Mouse (Mus musculus): Measurements from ENCODE around the gene Gzmm.

The Gzmm gene

DNA sequence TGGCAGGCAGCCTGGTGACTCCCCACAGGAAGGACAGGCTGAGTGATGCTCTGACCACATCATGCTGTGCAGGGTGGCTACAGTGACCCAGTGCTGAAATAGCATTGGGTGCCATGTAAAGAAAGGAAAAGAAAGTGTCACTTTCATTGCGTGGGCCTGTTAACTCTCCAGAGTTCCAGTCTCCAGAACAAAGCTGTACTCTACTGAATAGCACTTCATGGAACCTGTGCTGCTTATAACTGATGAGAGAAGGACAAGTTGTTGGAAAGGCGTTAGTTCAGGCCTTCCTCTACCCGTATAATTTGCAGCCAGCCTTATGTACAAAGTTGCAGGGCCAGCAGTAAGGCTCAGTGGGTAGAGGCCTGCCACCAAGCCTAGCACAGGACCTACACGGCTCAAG is at the start of gene Gzmm:
TSS of gene Gzmm (plus strand) at position 301 of the 400 bp plus-strand sequence.
- no peak for DNase-seq

DNA sequence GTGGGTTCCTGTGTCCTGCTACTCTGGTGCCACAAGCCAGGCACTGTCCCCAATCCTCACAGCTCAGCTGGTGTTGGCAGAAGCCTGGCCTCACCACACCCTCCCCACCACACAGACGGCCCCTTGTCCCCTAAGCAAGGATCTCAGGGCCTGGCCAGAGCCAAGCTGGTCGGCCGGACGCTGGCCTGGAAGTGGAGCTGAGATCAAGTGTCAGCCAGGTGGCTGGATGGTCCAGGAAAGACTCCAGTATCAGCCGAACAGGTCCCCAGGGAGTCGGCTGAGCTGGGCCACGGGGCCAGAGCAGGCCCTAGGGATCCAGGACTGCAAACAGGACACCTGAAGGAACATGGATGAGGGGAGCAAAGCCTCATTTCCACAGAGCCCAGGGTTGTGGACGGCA is 43.1 kb upstream of the Gzmm start, which contains the start of gene Odf3l2:
TSS of gene Odf3l2 (minus strand) at position 28 of the 400 bp plus-strand sequence.
- DNase-seq: no peak

GRCm38 (mm10) chr10:79649070-79649751 is 39.6 kb upstream of the Gzmm start:
- peak; percentile 93 for DNase-seq

DNA sequence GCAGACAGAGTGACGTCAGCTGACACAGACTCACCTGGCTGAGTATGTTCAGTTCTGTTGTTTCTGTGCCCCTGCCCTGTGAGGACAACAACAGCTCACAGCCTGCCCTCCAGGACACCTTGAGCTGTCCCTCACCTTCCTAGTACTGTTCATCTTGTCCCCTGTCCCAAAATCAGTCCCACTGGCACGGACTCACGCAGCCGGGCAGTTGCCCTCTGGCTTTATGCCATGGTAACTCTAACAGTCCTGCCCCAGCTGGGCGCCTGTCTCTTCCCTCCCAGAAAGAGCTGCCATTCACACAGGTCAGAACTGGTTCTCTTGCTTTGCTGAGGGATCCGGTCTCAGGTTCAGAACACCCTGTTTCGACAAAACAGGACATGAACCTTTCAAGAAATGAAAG is 36.0 kb upstream of the Gzmm start:
- DNase-seq: peak; percentile 94

- no peak for DNase-seq
Observed at GRCm38 (mm10) chr10:79654946-79655395, 33.8 kb upstream of the Gzmm start.

GRCm38 (mm10) chr10:79658829-79659228 is 30.0 kb upstream of the Gzmm start:
- no peak for DNase-seq

DNA sequence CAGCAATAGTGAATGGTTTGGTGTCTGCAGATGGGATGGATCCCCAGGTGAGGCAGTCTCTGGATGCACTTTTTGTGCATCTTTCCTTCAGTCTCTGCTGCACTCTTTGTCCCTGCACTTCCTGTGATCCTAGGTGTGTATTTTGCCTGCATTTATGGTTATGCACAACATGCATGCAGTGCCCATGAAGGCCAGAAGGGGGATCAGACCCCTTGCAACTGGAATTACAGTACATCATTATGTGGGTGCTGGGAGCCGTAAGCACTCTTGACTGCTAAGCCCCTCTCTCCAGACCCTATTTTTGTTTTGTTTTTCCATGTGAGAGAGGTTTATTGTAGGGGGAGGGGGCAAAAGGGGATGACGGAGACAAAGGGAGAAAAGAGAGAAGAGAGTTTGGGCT is 28.5 kb upstream of the Gzmm start:
- DNase-seq: no peak

DNA sequence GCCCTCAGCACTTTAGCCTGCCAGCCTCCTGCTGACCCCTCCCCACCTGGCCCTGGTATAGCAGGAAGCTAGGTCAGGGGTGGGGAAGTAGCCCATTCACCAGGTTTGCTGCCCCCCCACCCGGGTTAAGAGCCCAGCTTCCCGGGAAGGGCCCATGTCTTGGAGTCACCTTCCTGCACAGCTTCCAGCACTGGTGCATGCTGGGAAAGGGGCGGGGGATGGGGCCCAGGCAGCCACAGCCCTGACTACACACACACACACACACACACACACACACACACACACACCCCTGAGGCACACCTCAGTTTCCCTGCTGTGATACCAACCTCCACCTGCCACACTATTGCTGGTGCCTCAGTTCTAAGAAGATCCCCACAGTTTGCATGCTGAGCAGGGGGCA is 27.0 kb upstream of the Gzmm start:
- peak; percentile 85 for DNase-seq

GRCm38 (mm10) chr10:79664131-79664665 is 24.6 kb upstream of the Gzmm start, which contains the start of gene Madcam1:
Madcam1 (plus strand) TSS chr10:79664559.
- peak; percentile 93 for DNase-seq

DNA sequence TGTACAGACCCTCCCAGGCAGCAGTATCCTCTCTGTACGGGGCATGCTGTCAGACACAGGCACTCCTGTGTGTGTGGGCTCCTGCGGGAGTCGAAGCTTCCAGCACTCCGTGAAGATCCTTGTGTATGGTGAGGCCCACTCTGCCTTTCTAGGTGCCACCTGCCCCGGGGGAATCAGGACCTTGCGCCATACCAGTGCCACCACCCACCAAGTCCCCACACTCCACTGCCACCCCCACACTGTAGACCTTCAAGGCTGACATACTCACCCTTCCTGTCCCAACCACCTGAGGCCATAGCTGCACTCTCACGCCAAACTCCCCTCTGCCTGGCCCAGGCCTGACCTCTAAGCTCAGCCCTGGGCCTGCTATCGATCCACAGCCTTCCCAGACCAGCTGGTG is 23.8 kb upstream of the Gzmm start:
- peak; percentile 91 for DNase-seq

- no peak for DNase-seq
Observed at GRCm38 (mm10) chr10:79666493-79666892, 22.3 kb upstream of the Gzmm start.

DNA sequence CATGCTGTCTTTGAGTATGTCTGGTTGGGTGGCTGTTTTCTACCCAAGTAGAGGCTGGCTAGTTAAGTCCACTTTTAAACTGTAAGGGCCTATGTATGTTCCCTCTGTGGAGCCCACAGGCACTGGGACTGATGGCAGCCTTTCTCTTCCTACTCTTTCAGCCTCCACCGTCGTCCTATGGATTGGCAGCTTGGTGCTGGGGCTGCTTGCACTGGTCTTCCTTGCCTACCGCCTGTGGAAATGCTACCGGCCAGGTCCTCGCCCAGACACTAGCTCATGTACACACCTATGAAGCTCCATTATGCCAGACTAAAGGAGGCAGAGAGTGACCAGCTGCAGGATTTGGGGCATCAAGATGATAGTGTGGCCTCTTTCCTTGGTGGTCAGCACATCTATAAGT is 20.7 kb upstream of the Gzmm start:
- DNase-seq: no peak

DNA sequence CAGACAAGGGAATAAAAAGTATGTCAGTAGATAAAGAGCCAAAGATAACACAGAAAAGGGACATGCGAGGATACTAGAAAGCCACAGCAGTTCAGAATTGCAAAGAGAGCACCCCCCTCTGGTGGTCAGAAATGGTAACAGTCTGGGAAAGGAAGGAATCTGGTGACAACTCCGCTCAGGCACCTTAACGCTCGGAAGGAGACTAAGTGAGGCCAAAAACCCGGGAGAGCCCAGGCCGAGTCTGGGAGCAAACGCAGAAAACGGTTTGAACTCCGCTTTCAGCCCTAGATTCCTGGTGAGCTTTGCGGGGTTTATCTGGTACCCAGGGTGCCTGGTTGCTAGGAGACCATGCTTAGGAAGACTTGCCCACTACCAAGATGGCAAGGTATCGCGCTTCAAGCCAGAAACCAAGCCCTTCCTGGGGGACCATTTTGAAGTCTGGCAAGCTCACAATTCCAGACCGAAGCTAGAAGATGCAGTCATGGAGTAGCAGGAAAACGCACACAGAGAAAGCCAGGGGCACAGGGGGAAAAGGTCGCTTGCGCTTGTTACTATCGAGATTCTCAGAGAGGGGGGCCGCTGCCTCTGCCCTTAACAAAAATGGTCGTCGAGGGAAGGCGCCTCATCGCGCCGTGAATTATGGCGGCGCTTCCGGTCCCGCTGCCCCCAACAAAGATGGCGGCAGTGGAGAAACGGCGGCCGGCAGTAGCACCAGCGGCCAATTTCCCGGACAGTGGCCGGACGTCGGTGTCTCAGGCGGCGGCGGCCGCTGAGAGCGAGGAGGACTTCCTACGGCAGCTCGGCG is 19.8 kb upstream of the Gzmm start, which contains the start of gene Tpgs1:
TSS of gene Tpgs1 (plus strand) at position 599 of the 805 bp plus-strand sequence.
- peak; percentile 99 for DNase-seq

GRCm38 (mm10) chr10:79669576-79670057 is 19.2 kb upstream of the Gzmm start:
- peak; percentile 98 for DNase-seq

GRCm38 (mm10) chr10:79670071-79670888 is 18.5 kb upstream of the Gzmm start:
- no peak for DNase-seq

- no peak for DNase-seq
Observed at GRCm38 (mm10) chr10:79671396-79672087, 17.3 kb upstream of the Gzmm start.

DNA sequence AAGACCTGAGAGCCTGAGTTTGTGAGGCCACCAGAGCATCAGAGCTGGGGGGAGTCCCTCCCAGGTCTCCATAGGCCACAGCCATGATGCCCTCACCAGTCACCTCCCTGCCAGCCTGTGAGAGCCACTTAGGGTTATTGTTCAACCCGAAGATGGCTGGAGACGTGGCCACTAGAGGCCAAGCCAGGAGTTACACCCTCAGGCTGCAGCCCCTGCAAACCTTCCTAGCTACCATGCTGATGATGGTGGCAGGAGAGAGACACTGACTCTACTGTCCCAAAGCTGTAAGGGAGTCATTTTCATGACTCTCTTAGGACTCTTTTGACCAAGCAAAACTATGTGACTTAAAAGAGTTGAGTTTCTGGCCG is 16.7 kb upstream of the Gzmm start:
- DNase-seq: no peak

DNA sequence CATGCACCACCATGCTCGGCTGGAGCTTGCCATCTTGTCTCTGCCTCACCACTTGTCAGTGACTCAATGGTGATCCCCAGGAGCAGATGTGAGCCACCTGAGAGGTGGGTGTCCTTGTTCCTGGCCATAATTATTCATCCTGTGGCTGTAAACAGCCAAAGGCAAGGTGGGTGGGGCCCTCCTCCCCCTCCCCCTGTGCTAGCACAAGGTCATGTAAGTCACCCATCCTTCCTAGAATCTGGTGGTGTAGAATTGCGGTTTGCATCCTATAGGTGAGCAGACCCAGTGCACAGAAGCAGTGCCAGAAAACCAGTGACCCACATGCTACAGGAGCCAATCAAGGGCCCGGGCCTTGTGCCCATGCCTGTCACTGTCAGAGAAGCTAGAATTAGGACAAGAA is 15.8 kb upstream of the Gzmm start:
- no peak for DNase-seq

DNA sequence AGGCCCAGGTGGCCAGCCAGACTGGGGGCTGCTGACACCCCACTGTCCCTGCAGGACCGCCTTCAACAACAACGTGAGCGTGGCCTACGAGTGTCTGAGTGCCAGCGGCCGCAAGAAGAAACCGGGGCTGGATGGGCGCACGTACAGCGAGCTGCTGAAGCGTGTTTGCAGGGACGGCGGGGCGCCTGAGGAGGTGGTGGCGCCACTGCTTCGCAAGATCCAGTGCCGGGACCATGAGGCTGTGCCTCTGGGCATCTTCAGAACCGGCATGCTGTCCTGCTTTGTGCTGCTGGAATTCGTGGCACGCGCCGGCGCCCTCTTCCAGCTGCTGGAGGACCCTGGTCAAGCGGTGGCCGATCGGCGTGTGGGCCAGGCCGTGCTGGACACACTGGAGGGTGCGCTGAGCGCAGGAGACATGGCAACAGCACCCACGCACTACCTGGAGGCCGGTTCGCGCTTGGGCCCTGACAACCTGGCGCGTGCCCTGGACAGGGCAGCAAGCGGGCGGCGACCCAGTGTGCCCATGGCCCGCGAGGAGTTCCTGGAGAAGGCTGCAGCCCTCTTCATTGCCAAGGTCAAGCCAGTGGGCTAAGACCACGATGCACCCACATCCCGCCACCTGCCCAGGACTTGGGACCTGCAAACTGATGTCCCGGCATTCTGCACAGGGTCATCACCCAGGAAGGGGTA is 13.3 kb upstream of the Gzmm start:
- peak; percentile 91 for DNase-seq

DNA sequence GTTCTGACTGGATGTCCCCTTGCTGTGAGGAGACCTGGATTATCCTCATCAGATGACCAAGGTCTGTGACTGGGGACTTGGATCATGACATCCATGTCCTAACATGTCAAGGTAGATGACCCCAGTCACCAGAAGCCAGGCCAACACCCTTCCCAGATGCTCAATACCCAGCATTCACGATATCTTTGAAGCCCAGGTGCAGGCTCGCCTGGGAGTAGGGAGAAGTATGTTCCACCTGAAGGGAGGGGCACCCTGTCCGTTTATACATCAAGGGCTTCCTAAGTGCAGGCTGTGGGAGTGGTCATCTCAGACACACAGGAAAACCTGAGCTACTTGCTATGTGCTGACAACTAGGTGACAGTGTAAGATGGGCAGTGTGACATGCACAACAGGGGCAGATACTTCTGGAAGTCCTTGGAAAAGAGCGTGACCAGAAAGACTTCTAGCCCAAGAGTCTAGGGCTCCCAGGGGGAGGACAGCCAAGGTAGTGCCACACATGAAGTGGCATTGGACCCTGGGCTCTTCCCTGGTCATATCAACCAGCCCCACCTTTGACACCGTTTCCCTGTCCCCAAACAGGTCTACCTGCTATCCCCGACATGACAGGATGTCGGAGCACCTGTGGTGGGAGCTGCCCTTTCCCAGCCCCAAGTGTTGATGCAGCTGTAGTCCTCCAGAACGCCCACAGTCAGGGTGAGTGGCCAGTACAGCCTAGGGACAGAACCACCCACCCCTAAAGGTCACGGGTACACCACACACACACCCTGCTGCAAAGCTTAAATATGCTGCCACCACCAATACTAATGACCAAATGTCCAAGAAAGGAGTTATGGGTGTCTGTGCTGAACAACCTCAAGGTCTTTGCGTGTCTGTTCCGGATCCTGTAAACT is 8.0 kb upstream of the Gzmm start:
- DNase-seq: peak; percentile 98

Measured in heart, adult 11 months (tissue).